Mouse (Mus musculus): Measurements from ENCODE around the gene Mapk14. TPM values are rescaled to one million over a fixed set of nuclear protein-coding genes. Genes with fewer than 3 reads are reported as not detected.

Mapk14 gene
- 112 TPM for total RNA-seq (2023)

GRCm38 (mm10) chr17:28690776-28691686 lies at the start of gene Mapk14:
TSS of gene Mapk14 (plus strand) at chr17:28691329.

GRCm38 (mm10) chr17:28689586-28690283 lies 1.4 kb upstream of the Mapk14 start, which contains the start of gene Slc26a8:
TSS of gene Slc26a8 (minus strand) at chr17:28690233.

GRCm38 (mm10) chr17:28725783-28726182 lies 34.7 kb downstream of the Mapk14 start, which contains the start of gene AC170998.1:
TSS of gene AC170998.1 (plus strand) at chr17:28726083.

GRCm38 (mm10) chr17:28769121-28769874 lies 78.2 kb downstream of the Mapk14 start, which contains the start of gene Mapk13:
TSS of gene Mapk13 (plus strand) at chr17:28769297.

Other genes starting within 250 kb of the Mapk14 start
- gene Fkbp5, start 173.8 kb upstream of the Mapk14 start, total RNA-seq (2023) = 38.8 TPM
- 0.80 TPM for gene Armc12, start 160.5 kb upstream of the Mapk14 start, total RNA-seq (2023)
- not detected for gene Clpsl2, start 141.9 kb upstream of the Mapk14 start, total RNA-seq (2023)
- 4.7 TPM for gene Clps, start 130.6 kb upstream of the Mapk14 start, total RNA-seq (2023)
- not detected for gene Lhfpl5, start 115.7 kb upstream of the Mapk14 start, total RNA-seq (2023)
- gene Srpk1, start 68.6 kb upstream of the Mapk14 start, total RNA-seq (2023) = 395 TPM
- gene Slc26a8, start 1.1 kb upstream of the Mapk14 start, total RNA-seq (2023) = 3.7 TPM
- gene AC170998.1, start 34.8 kb downstream of the Mapk14 start, total RNA-seq (2023) = 10.8 TPM
- gene Mapk13, start 78.0 kb downstream of the Mapk14 start, total RNA-seq (2023) = 0.83 TPM
- 51.9 TPM for gene Brpf3, start 109.8 kb downstream of the Mapk14 start, total RNA-seq (2023)
- gene Pnpla1, start 167.1 kb downstream of the Mapk14 start, total RNA-seq (2023) = not detected
- gene 4930539E08Rik, start 224.0 kb downstream of the Mapk14 start, total RNA-seq (2023) = 0.65 TPM